Mouse (Mus musculus): ENCODE measurements around the gene Dhx33. TPM values are rescaled to one million over a fixed set of nuclear protein-coding genes. Genes with fewer than 3 reads are reported as not detected.

Dhx33 gene
- polyA plus RNA-seq (2015; fragmentation: Nextera tagmentation; extraction: Ambion mirVana): 16.8 and 17.3 TPM in 2 replicates

DNA sequence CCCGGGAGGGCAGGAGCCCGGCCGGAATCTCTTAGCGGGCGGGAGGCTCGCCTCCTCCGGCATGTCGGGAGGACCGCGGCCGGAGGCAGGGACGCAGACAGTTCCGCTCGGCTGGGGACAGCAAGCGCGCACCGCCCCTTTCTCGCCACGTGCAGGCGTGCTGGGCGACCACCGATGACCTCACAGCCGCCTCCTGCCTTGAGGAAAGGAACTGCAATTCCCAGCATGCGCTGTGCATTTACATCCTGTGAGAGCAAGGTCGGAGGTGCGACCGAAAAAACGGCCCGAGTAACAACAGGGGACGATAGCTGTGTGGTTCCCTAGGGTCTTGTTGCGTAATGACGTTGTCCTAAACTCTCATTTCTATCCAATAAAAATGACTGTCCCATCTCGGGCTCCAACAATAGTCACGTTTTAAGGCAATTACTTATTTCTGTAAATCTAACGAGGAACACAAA is at the start of gene Dhx33:
Dhx33 (minus strand) TSS at position 122 of the 458 bp plus-strand sequence.
- peak; percentile 98 for ATAC-seq (replicated peaks)
- H3K27ac ChIP-seq (replicated peaks): peak within 1 kb of the TSS; percentile 79
- H3K36me3 ChIP-seq: peaks cover 24% of the 10 kb centered on the region
- peak within 1 kb of the TSS; percentile 99 for H3K4me3 ChIP-seq
- H3K4me2 ChIP-seq (replicated peaks): peak within 1 kb of the TSS; percentile 78
- no peaks in the 10 kb centered on the region for H3K9me3 ChIP-seq
- peak within 1 kb of the TSS; percentile 67 for H3K9ac ChIP-seq (replicated peaks)
- peaks cover 21% of the 10 kb centered on the region for H3K4me1 ChIP-seq
- no peaks in the 10 kb centered on the region for H3K27me3 ChIP-seq
- WGBS: 1% methylated on average over 35 of the region's 35 CpGs

DNA sequence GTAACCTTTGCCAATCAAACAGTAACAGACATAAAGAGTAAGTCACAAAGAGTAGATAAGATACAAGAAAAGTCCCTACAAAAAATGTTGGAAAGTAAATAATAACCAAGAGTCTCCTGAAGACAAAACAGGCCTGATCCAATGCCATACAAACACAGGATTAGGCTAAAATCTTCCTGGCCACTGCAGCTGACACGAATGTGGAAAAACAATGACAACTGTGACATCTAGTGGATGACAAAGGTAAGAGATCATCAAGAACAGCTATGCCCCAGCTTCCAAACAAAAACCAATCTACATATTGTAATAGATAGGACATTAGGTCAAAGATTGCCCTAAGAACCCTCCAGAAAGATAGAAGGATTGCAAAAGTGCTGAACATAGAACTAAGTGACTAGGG is 48.3 kb upstream of the Dhx33 start:
- no peak overlapping the region for H3K9ac ChIP-seq (replicated peaks)
- ATAC-seq (replicated peaks): no peak
- WGBS: 3% methylated on average over 1 of the region's 1 CpGs
- no peaks in the 10 kb centered on the region for H3K4me1 ChIP-seq
- H3K4me3 ChIP-seq: no peak overlapping the region
- H3K9me3 ChIP-seq: no peaks in the 10 kb centered on the region
- H3K36me3 ChIP-seq: no peaks in the 10 kb centered on the region
- no peak overlapping the region for H3K27ac ChIP-seq (replicated peaks)
- H3K4me2 ChIP-seq (replicated peaks): no peak overlapping the region
- H3K27me3 ChIP-seq: no peaks in the 10 kb centered on the region

DNA sequence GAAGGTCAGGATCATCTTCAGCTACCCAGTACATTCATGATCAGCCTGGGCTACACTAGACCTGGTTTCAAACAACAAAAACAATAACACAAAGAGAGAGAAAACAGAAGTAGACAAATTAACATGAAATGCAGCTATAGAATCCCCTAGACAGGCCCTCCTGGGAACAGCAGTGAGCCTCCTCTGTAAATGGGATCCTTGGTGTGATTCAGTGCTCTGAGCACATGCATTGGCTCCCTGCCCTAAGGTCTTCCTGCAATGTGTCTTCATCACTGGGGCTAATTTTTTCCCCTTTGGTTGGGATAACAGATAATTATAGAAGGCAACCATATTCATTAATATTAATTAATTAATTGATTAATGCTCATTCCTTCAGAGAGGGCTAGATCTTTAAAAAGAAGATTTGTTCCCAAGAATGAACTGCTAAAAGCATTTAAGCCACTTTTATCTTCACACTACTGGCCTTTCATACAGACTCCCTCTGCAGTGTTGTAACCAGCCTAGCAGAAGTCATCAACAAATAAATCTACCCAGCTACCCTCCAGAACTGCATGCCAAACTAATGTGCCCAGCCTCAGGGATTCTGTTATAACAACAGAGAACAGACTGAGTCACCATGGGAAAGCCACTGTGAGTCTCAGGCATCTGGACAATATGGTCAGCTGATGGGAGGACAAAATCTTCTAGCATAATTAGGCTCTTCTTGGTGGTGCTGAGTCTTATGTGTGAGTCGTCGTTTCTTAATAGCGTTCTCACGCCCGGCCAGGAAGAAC is 35.5 kb upstream of the Dhx33 start:
- H3K4me1 ChIP-seq: no peaks in the 10 kb centered on the region
- no peaks in the 10 kb centered on the region for H3K9me3 ChIP-seq
- no peak for ATAC-seq (replicated peaks)
- no peaks in the 10 kb centered on the region for H3K36me3 ChIP-seq
- 95% methylated on average over 5 of the region's 5 CpGs for WGBS
- H3K27me3 ChIP-seq: no peaks in the 10 kb centered on the region
- no peak overlapping the region for H3K4me2 ChIP-seq (replicated peaks)
- no peak overlapping the region for H3K9ac ChIP-seq (replicated peaks)
- H3K27ac ChIP-seq (replicated peaks): no peak overlapping the region
- no peak overlapping the region for H3K4me3 ChIP-seq

DNA sequence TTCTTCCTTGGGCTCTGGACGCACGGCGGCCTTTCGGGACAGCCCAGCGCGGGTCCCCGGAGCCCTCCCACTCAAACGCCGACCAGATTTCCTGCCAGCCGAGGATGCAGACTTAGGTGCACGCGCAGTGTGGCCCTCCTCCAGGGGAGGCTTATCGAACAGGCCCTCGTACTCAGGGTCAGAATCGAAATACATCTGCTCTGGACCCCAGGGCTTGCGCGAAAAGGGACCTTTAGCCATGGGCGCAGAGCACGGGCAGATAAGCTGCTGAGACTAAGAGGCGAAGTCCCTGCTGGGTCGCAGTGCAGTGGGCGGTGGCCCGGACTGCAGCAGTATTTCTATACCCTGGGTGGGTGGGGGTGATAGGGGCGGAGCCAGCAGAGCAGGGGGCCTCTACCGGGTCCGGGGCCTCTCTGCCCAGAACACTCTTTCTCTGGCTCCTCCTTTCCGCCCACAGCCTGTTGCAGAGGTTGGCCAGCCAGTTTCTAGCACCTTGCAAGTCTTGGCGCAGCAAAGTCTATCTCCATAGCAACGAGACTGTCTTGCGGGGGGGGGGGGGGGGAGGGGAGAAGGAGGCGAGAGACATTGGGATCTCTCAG is 29.0 kb upstream of the Dhx33 start, which contains the start of gene 6330403K07Rik:
6330403K07Rik (minus strand) TSS at position 351 of the 599 bp plus-strand sequence.
- Histone ChIP-seq H3K36me3 (peaks cover 4% of the 10 kb centered on the region; the same call in 1 of the 2 replicates), H3K9ac (replicated peaks) (peak within 1 kb of the TSS; percentile 90), H3K4me1 (peaks cover 26% of the 10 kb centered on the region), H3K4me2 (replicated peaks) (peak within 1 kb of the TSS; percentile 59), H3K4me3 (peak within 1 kb of the TSS; percentile 71), H3K27me3 (no peaks in the 10 kb centered on the region), H3K27ac (replicated peaks) (peak within 1 kb of the TSS; percentile 99), H3K9me3 (no peaks in the 10 kb centered on the region)
- peak; percentile 96 for ATAC-seq (replicated peaks)
- WGBS: under 1% methylated on average over 30 of the region's 31 CpGs

DNA sequence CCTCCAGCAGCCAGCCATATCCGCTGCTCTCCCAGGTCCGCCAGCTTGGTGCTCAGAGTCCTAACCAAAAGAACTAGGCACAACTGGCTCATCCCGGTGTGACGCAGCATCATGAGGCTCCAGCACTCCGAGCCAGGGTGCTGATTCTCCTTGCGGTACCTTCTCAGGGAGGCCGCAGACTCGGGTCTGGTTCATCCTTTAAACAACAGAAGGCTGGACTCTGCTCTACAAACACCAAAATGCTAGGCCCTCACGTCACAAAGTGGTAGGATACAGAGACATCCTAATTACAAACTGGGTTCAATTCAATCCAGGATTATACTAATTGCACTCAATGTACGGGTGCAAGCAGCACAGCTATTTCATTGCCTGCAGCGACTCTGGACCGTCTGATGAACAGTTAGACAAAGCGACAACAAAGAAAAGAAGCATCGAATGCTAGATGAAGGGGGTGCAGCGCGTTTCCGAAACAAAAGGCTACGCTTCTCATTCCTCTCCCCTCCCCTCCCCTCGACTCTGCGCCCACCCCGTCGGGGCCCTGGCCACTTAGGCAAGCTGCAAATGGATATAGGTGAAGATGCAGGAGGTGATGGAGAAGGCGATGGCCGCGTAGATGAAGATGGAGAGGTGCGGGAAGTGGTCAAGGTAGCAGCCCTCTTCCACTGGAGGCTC is 28.4 kb upstream of the Dhx33 start:
- H3K9ac ChIP-seq (replicated peaks): peak overlapping the region; percentile 90
- peaks cover 8% of the 10 kb centered on the region; the same call in 1 of the 2 replicates for H3K36me3 ChIP-seq
- H3K4me3 ChIP-seq: peak overlapping the region; percentile 71
- peak overlapping the region; percentile 59 for H3K4me2 ChIP-seq (replicated peaks)
- H3K9me3 ChIP-seq: no peaks in the 10 kb centered on the region
- 2% methylated on average over 26 of the region's 26 CpGs for WGBS
- no peaks in the 10 kb centered on the region for H3K27me3 ChIP-seq
- peak; percentile 37; the same call in 1 of the 2 replicates for ATAC-seq (replicated peaks)
- H3K27ac ChIP-seq (replicated peaks): peak overlapping the region; percentile 99
- H3K4me1 ChIP-seq: peaks cover 26% of the 10 kb centered on the region

DNA sequence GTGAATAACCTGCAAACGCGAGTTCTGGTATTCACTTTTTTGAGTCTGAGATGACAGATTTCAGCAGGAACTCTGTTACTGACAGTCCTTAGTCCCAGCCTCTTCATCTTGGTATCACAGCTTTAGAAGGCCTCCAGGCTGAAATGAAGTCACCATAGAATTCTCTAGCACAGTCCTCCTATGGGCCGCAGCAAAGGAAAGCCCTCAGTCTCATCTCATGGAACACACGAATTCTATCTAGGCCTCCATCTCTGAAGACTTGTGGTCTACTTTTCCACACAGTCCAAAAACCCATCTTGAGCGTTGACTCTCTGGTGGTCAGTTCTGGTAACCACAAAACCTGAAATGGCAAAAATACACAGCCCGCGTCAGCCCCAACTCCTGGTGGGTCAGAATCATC is 27.8 kb upstream of the Dhx33 start:
- ATAC-seq (replicated peaks): no peak
- 50% methylated on average over 7 of the region's 7 CpGs for WGBS
- H3K27me3 ChIP-seq: no peaks in the 10 kb centered on the region

DNA sequence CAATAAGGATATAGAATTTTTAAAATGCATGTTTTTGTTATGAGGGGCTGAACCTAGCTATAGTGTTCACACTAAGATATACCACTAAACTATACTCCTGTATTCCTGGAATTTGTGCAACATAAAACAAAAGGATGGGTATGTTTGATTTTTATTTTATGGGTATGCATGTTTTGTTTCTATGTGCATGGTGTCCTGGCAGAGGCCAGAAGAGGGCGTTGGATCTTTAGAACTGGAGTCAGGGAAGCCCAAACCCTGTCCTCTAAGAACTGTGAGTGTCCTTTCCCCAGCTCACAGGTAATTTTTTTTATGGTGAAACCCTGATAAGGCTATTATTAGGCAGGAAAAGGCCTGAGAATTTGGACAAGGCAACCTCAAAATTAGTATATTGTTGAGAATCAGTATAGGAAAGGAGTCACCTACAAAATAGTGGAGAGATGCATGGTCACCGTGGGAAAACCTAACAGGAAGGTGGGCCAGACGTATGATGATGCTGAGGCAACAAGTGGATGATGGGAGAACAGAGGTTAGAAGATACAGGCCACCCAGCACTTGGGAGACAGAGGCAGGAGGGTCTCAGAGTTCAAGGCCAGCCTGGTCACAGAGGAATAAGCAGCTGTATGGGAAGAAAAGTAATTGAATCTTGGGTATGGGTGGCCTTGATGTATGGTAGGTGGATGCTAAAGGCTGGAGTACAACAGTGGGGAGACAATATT is 25.3 kb upstream of the Dhx33 start:
- Histone ChIP-seq H3K4me1 (peaks cover 25% of the 10 kb centered on the region), H3K27me3 (no peaks in the 10 kb centered on the region), H3K9ac (replicated peaks) (no peak overlapping the region), H3K9me3 (no peaks in the 10 kb centered on the region), H3K4me2 (replicated peaks) (no peak overlapping the region), H3K27ac (replicated peaks) (no peak overlapping the region), H3K4me3 (no peak overlapping the region), H3K36me3 (peaks cover 37% of the 10 kb centered on the region)
- no peak for ATAC-seq (replicated peaks)
- 79% methylated on average over 3 of the region's 3 CpGs for WGBS

More for the DNA sequence above, 27.8 kb upstream of the Dhx33 start:
- Histone ChIP-seq H3K4me2 (replicated peaks) (peak overlapping the region; percentile 59), H3K9ac (replicated peaks) (peak overlapping the region; percentile 90), H3K36me3 (peaks cover 14% of the 10 kb centered on the region), H3K4me1 (peaks cover 26% of the 10 kb centered on the region), H3K4me3 (peak overlapping the region; percentile 71), H3K27ac (replicated peaks) (peak overlapping the region; percentile 99), H3K9me3 (no peaks in the 10 kb centered on the region)

DNA sequence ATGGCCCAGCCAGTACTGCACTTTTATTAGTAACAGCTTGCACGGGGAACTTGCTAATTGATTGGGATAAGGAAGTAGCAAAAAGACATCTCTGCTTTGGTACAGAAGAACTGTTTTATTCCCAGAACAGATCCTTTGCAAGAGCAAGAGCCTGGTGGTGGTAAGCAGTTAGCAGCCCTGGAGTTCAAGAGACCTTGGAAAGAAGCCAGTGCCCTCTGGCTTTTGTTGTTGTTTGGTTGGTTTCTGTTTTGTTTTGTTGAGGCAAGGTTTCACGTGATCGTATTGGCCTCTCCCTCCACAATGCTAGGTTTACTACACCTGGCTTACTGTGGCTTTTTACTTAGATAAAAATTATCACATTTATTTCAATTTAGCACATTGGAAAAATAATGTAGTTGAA is 24.0 kb upstream of the Dhx33 start:
- H3K4me1 ChIP-seq: peaks cover 19% of the 10 kb centered on the region
- WGBS: 69% methylated on average over 3 of the region's 3 CpGs
- H3K9ac ChIP-seq (replicated peaks): no peak overlapping the region
- no peak overlapping the region for H3K4me3 ChIP-seq
- H3K27me3 ChIP-seq: no peaks in the 10 kb centered on the region
- no peak overlapping the region for H3K27ac ChIP-seq (replicated peaks)
- no peak overlapping the region for H3K4me2 ChIP-seq (replicated peaks)
- peaks cover 37% of the 10 kb centered on the region for H3K36me3 ChIP-seq
- H3K9me3 ChIP-seq: no peaks in the 10 kb centered on the region
- ATAC-seq (replicated peaks): no peak

DNA sequence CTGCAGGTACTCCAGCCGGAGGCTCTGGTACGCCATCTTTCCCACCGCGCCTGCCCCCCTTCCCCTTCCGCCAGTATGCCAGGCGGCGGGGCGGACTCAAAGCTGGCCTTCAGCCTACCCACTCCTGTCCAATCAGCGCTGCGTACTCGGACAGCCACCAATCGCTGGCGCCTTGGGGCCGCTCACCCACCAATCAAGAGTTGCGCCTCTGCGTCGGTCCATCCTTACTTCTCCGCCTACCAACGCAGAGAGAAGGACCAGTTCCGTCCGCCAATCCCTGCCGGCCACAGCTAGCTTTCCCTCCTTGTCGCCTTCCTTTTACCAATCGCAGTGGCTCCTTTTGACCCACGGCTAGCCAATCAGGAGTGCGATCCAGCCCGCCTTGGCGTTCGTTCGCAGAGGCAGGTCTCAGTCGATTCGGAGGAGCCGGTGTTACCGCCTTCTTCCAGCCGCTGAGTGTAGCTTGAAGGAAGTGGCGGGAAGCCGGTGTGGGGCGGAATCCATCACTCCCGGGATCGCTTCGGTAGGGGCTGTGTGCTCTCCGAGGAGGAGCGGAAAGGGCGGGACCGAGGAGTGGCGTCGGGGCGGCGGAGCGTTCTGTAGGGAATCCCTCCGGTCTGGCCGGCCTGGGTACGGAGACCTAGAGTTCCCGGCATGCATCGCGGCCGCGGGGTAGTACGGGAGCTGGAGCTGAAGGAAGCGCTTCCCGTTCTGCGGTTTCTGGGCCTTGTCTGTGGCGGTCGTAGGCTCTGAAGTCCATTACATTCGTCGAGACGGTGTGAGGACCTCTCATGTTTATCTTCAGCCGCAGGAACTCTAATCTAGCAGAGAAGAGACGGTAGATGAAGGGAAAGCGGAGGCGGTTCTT is 15.2 kb upstream of the Dhx33 start, which contains the start of the genes Mis12 and Derl2:
Mis12 (plus strand) TSS at position 411 of the 868 bp plus-strand sequence.
Derl2 (minus strand) TSS at position 641 of the 868 bp plus-strand sequence.
- Histone ChIP-seq H3K36me3 (no peaks in the 10 kb centered on the region; the same call in 1 of the 2 replicates), H3K4me2 (replicated peaks) (peak within 1 kb of the TSS; percentile 72), H3K9ac (replicated peaks) (peak within 1 kb of the TSS; percentile 79), H3K4me1 (peaks cover 61% of the 10 kb centered on the region), H3K4me3 (peak within 1 kb of the TSS; percentile 73), H3K27ac (replicated peaks) (peak within 1 kb of the TSS; percentile 91), H3K27me3 (no peaks in the 10 kb centered on the region), H3K9me3 (no peaks in the 10 kb centered on the region)
- under 1% methylated on average over 71 of the region's 71 CpGs for WGBS
- peak; percentile 100 for ATAC-seq (replicated peaks)

DNA sequence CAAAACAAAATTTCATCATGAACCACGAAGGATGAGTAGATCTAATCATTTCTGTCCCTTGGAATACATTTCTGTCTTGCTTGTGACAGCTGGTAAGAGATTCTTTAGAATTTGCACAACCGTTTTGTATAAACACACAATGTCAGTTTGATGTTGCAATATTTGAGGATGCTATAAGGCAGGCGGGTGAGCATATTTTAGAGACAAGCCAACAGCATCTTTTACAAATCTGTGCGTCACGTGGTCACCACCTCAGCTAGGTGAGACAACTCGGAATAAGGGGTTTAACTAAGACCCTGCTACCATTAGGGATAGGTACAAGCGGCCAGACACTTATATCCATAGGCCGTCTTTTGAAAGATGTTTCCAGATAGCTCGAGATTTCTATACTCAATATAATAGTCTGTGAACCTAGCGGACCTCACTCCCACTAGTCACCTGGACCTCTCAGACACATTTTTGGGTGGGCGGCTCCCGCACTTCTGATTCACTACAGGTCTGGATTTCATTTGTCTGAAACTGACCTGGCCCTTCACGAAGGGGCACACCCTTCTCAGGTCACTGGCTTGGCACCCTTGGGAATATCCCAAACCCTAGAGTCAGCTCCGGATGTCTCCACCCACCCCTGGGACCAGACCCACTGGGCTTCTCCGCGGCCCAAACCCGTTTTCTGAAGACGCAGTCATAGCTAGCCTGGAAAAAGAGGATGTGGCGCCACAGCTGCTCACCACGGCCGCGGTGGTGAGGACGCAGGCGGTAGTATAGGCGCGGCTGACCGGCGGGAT is 14.4 kb upstream of the Dhx33 start:
- 4% methylated on average over 28 of the region's 28 CpGs for WGBS
- H3K4me1 ChIP-seq: peaks cover 61% of the 10 kb centered on the region
- ATAC-seq (replicated peaks): no peak; the same call in 1 of the 2 replicates

More for the DNA sequence above, 14.4 kb upstream of the Dhx33 start:
- Histone ChIP-seq H3K27ac (replicated peaks) (peak overlapping the region; percentile 85), H3K4me3 (peak overlapping the region; percentile 73), H3K27me3 (no peaks in the 10 kb centered on the region), H3K4me2 (replicated peaks) (peak overlapping the region; percentile 72), H3K36me3 (no peaks in the 10 kb centered on the region), H3K9ac (replicated peaks) (peak overlapping the region; percentile 79), H3K9me3 (no peaks in the 10 kb centered on the region)

All from forebrain, embryonic 15.5 days (tissue).